Mouse (Mus musculus) Patski (cell line): Measurements from ENCODE around the gene Brpf1. TPM values are rescaled to one million over a fixed set of nuclear protein-coding genes. Genes with fewer than 3 reads are reported as not detected.

ENCODE experiments used
- ATAC-seq: fragments of 100-300 bp; one replicate; pipeline ENCODE4 v1.8.0; 2021
- CTCF ChIA-PET: fragments of 350-600 bp; sonication (Branson Sonifier 250); formaldehyde crosslinking; loops from one replicate; lab custom pipeline; 2022; ENCODE audit warnings: inconsistent platforms; lab: Charles Lee
- POLR2A ChIA-PET: fragments of 350-600 bp; sonication (Branson Sonifier 250); formaldehyde crosslinking; loops from one replicate; lab custom pipeline; 2022; ENCODE audit warnings: antibody characterized with exemption, inconsistent platforms; lab: Charles Lee
- DNase-seq: peaks from one replicate; pipeline ENCODE4 v3.0.0-alpha.2; 2011; ENCODE audit warnings: low read depth, low spot score
- H3K27me3 ChIP-seq: fragments of 371-371 bp; one replicate; pipeline ENCODE4 v1.5.1; 2021
- CTCF ChIP-seq: fragments of 100-300 bp; IDR thresholded peaks from one replicate; pipeline ENCODE4 v1.5.1; 2021
- in situ Hi-C: fragments of 300-500 bp; cut with MboI; formaldehyde crosslinking; loops from 3 replicates; pipeline ENCODE4 v1.11.1; 2018; ENCODE audit warnings: low pct_unique_long_range_greater_than_20kb, mixed read lengths
- polyA plus RNA-seq: library from polyadenylated mRNA; unstranded; gene quantifications from one replicate; pipeline ENCODE4 v1.2.3, GENCODE M21; 2021

Brpf1 gene
- polyA plus RNA-seq, 1 experiment from 2014 or later: 29.4 TPM

DNA sequence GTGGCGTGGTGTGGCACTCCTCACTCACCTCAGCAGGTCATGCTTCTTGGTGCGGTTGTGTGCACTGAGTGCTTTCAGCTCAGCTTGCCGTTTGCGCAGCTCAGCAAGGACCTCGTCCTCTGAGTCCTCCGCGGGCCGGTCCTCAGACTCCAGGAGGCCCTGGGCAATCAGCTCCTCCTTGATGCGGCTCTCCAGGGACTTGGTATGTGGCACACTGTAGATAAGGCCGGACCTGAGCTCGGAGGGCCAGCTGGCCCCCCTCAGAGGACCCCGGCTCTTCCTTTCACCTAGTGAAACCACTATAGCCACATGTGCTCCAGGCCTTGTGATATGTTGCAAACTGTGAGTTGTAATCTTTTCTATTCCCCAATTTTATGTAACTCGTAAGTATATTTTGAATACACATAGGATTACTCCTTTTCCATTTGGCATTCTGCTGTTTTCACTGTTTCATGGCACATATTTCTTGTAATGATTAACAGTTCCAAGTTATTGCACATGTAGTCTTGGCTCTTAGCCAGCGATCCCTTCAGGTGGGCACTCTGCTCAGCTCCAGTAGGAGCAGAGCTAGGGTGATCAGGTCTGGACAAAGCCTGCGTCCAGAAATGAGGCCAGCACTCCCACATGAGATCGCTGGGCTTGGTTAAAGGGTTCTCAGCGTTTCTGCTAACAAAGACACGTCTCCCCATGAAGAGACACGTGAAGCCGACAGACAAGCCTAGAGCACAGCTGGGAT lies 63.4 kb downstream of the Brpf1 start:
- DNase-seq (no peak), ATAC-seq (no peak)
- TF ChIP-seq CTCF: no peak
- CTCF ChIA-PET: interaction anchor here (1.4 kb wide), 1 partner anchor 10 kb away, joined by 4 read pairs; no protein-coding TSS in a partner anchor
- in situ Hi-C loops: no loop called here
- POLR2A ChIA-PET: no interaction called here
- H3K27me3 ChIP-seq: no peaks in the 10 kb centered on the region

- in situ Hi-C loops: no loop called here
- no peaks in the 10 kb centered on the region for H3K27me3 ChIP-seq
- no peak for ATAC-seq
- POLR2A ChIA-PET: no interaction called here
- no peak for TF ChIP-seq CTCF
- CTCF ChIA-PET: interaction anchor here (1.9 to 2.0 kb wide), 2 partner anchors 11 to 15 kb away, joined by 4 to 6 read pairs; no protein-coding TSS in a partner anchor
- DNase-seq: no peak
Observed at GRCm38 (mm10) chr6:113373491-113373890, 66.6 kb downstream of the Brpf1 start.

Other genes with a start within 250 kb of the Brpf1 start
- gene Setd5, start 229.8 kb upstream of the Brpf1 start, polyA plus RNA-seq: 60.3 TPM
- gene Lhfpl4, start 111.8 kb upstream of the Brpf1 start, polyA plus RNA-seq: 17.7 TPM
- 34.8 TPM for gene Mtmr14, start 69.3 kb upstream of the Brpf1 start, polyA plus RNA-seq
- gene Cpne9, start 24.8 kb upstream of the Brpf1 start, polyA plus RNA-seq: 0.19 TPM
- gene Ogg1, start 19.8 kb downstream of the Brpf1 start, polyA plus RNA-seq: 26.2 TPM
- gene Camk1, start 36.8 kb downstream of the Brpf1 start, polyA plus RNA-seq: 130 TPM
- 53.0 TPM for gene Tada3, start 70.7 kb downstream of the Brpf1 start, polyA plus RNA-seq
- gene Arpc4, start 71.0 kb downstream of the Brpf1 start, polyA plus RNA-seq: 241 TPM
- 10.1 TPM for gene Ttll3, start 82.1 kb downstream of the Brpf1 start, polyA plus RNA-seq
- gene Rpusd3, start 112.2 kb downstream of the Brpf1 start, polyA plus RNA-seq: 16.6 TPM
- gene Cidec, start 128.6 kb downstream of the Brpf1 start, polyA plus RNA-seq: not detected
- gene Jagn1, start 135.4 kb downstream of the Brpf1 start, polyA plus RNA-seq: 120 TPM
- 1.7 TPM for gene Il17re, start 151.3 kb downstream of the Brpf1 start, polyA plus RNA-seq
- 242 TPM for gene Il17rc, start 164.3 kb downstream of the Brpf1 start, polyA plus RNA-seq
- gene Creld1, start 176.2 kb downstream of the Brpf1 start, polyA plus RNA-seq: 131 TPM
- gene Prrt3, start 194.8 kb downstream of the Brpf1 start, polyA plus RNA-seq: 0.63 TPM
- gene Emc3, start 224.5 kb downstream of the Brpf1 start, polyA plus RNA-seq: 162 TPM
- 8.2 TPM for gene Fancd2, start 224.5 kb downstream of the Brpf1 start, polyA plus RNA-seq